Mouse (Mus musculus) stomach, postnatal 0 days (tissue): ENCODE results near the gene Cmah. TPM values are rescaled to one million over a fixed set of nuclear protein-coding genes. Genes with fewer than 3 reads are reported as not detected.

Source experiments
- ATAC-seq: fragments of 200-750 bp; cut with Nextera tagmentation; 2 replicates; pipeline ENCODE4 v1.8.0; 2017; ENCODE audit not compliant: low FRiP score, low TSS enrichment
- DNase-seq: peaks from one replicate; pipeline ENCODE4 v3.0.0-alpha.2; 2016; ENCODE audit warnings: low spot score
- H3K27ac ChIP-seq: fragments of 300-500 bp; sonication (generic); replicated peaks from 2 replicates; pipeline ENCODE4 v1.5.1; 2014; ENCODE audit warnings: mild to moderate bottlenecking, control low read depth
- H3K27me3 ChIP-seq: fragments of 300-500 bp; sonication (generic); 2 replicates; pipeline ENCODE4 v1.6.1; 2014; ENCODE audit warnings: low read length; ENCODE audit not compliant: control insufficient read depth, insufficient read depth
- H3K36me3 ChIP-seq: fragments of 300-500 bp; sonication (generic); 2 replicates; pipeline ENCODE4 v1.6.1; 2014; ENCODE audit warnings: low read length, mixed read lengths; ENCODE audit not compliant: control insufficient read depth, insufficient read depth
- H3K4me1 ChIP-seq: fragments of 300-500 bp; sonication (generic); replicated peaks from 2 replicates; pipeline ENCODE4 v1.6.1; 2014; ENCODE audit warnings: antibody characterized with exemption; ENCODE audit not compliant: control insufficient read depth, insufficient read depth
- H3K4me2 ChIP-seq: fragments of 300-500 bp; sonication (generic); replicated peaks from 2 replicates; pipeline ENCODE4 v1.6.1; 2014; ENCODE audit warnings: low read depth, mild to moderate bottlenecking, control low read depth, moderate library complexity
- H3K4me3 ChIP-seq: fragments of 300-500 bp; sonication (generic); 2 replicates; pipeline ENCODE4 v1.5.1; 2014; ENCODE audit warnings: low read depth, low read length, control low read depth
- H3K9ac ChIP-seq: fragments of 300-500 bp; sonication (generic); 2 replicates; pipeline ENCODE4 v1.6.1; 2014; ENCODE audit warnings: mild to moderate bottlenecking, low read length, control low read depth, mixed read lengths
- H3K9me3 ChIP-seq: fragments of 300-500 bp; sonication (generic); 2 replicates; pipeline ENCODE4 v1.6.1; 2016; ENCODE audit warnings: low read length; ENCODE audit not compliant: control insufficient read depth
- CTCF ChIP-seq: IDR thresholded peaks from 2 replicates; pipeline ENCODE4 v1.5.1; 2016; ENCODE audit warnings: antibody characterized with exemption, low read depth, mild to moderate bottlenecking, moderate library complexity
- EP300 ChIP-seq: optimal IDR thresholded peaks from 2 replicates; pipeline ENCODE3; 2016; ENCODE audit warnings: antibody characterized with exemption
- WGBS: fragments of 180-500 bp; shearing (Covaris S2); extraction: QIAGEN DNeasy Blood & Tissue Kit; methylation state at CpG from one replicate; pipeline ENCODE4 v1.1.7; 2014; 5-methylcytosine and 5-hydroxymethylcytosine counted together
- polyA plus RNA-seq: library from polyadenylated mRNA; unstranded; fragments of >200 nt; fragmentation: Nextera tagmentation; extraction: Ambion mirVana; gene quantifications from 2 replicates; pipeline ENCODE4 v1.2.1, GENCODE M21; 2015

The Cmah gene
- polyA plus RNA-seq, 1 experiment from 2014 or later, result 1.3 TPM

DNA sequence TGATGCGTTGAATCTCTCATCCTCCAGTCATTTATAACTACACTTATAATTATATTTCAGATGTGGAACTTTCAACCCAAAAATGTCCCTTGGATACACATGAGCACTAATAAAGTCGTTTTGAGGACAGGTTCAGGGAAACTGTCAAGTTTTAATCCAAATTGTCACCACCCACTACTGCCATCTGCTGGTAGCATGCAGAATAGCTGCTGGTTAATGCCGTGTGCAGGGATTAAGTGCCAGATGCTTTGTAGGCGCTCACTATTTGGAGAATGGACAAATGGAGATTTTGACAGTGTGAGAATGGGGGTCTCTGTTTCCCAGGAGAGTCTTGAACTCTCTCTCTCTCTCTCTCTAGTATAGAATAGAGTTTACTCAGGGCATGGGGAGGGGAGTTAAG, 30.0 kb upstream of the Cmah start:
- no peak overlapping the region for H3K27ac ChIP-seq
- H3K36me3 ChIP-seq, result no peaks in the 10 kb centered on the region
- peak; percentile 36 for DNase-seq
- H3K4me2 ChIP-seq, result no peak overlapping the region
- no peak for ATAC-seq
- TF ChIP-seq CTCF (peak; percentile 93), EP300 (no peak)
- no peaks in the 10 kb centered on the region for H3K9me3 ChIP-seq
- H3K4me1 ChIP-seq, result no peaks in the 10 kb centered on the region
- 11% methylated on average over 4 of the region's 4 CpGs for WGBS
- H3K9ac ChIP-seq, result no peak overlapping the region
- H3K4me3 ChIP-seq, result no peak overlapping the region
- H3K27me3 ChIP-seq, result no peaks in the 10 kb centered on the region

DNA sequence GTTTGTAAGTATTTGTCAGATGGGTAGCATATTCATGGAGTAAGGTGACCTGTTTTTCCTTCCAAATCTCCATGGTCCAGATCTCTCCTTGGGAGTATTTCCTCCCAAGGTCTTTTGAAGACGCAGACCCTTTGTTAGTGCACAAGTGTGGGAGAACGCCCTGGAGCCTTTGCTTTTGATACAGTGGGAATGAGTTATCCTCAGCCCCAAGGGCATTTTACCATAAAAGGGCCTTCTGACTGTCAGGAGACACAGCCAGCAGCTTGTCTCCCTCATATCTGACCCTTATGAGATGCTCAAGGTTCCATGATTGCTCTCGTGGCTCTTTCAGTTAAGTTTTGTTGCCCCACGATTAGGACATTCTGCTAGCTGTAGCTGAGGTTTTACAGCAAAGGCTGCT, 21.7 kb upstream of the Cmah start:
- H3K27ac ChIP-seq, result no peak overlapping the region
- no peak overlapping the region for H3K4me3 ChIP-seq
- H3K9ac ChIP-seq, result no peak overlapping the region
- no peak overlapping the region for H3K4me2 ChIP-seq
- no peak for DNase-seq
- H3K9me3 ChIP-seq, result no peaks in the 10 kb centered on the region
- TF ChIP-seq CTCF (no peak), EP300 (no peak)
- H3K36me3 ChIP-seq, result no peaks in the 10 kb centered on the region
- ATAC-seq, result no peak
- no peaks in the 10 kb centered on the region for H3K4me1 ChIP-seq
- H3K27me3 ChIP-seq, result no peaks in the 10 kb centered on the region
- WGBS, result 74% methylated on average over 4 of the region's 4 CpGs

DNA sequence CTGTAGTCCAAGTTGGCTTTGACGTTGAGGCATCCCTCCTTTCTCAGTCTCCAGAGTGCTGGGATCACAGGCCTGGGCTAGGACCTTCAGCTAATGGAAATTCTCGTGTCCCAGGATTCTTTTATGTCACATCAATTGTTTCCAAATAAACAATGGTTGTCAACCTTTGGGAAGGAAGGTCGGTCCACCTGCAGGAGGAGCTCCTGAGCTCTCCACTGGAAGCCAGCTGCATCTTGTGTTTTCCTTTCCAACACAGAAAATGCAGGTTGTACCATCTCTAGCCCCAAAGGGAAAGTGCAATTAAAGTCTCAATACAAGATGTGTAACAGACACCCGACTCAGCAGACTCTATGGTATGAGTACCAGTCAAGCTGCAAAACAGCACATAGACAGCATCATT, 21.0 kb upstream of the Cmah start:
- WGBS, result 46% methylated on average over 4 of the region's 4 CpGs
- no peaks in the 10 kb centered on the region for H3K36me3 ChIP-seq

DNA sequence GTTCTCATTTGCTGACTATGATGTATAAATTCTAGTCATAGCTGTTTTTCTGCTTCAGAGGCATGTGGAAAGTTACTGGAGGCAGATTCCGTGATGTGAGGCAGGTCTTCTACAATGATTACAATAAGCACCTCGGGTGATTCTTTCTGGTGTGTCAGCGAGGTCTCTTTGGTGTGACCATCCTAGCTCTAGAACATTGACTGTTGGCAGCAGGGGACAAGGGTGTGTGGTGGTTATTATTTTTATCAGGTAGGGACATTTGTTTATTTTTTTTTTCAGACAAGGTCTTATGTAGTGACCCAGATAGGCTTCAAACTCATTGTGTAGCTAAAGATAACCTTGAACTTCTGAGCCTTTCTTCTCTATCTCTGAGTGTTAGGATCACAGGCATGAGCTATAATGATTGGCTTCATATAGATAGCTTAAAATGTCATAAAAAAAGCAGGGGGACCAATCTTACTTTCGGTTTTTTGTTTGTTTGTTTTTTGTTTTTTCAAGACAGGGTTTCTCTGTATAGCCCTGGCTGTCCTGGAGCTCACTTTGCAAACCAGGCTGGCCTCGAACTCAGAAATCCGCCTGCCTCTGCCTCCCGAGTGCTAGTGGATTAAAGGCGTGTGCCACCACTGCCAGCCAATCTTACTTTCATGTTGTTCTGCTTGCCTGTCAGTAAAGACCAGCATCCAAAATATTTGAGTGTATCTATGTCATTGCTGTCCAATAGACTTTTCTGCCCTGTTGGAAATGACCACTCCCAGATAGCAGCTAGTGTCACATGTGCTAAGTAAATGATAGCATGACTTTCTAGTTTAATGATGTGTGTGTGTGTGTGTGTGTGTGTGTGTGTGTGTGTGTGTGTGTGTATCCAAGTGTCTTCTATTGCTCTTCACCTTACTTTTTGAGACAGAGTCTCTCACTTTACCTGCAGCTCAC, 15.9 kb upstream of the Cmah start:
- Histone ChIP-seq H3K9me3 (no peaks in the 10 kb centered on the region), H3K4me2 (no peak overlapping the region), H3K4me3 (no peak overlapping the region), H3K27ac (no peak overlapping the region), H3K9ac (no peak overlapping the region), H3K27me3 (no peaks in the 10 kb centered on the region), H3K4me1 (no peaks in the 10 kb centered on the region), H3K36me3 (no peaks in the 10 kb centered on the region)
- no peak for DNase-seq
- 85% methylated on average over 8 of the region's 8 CpGs for WGBS
- ATAC-seq, result no peak
- TF ChIP-seq EP300, result no peak
- no peak for TF ChIP-seq CTCF

More for the DNA sequence above, 21.0 kb upstream of the Cmah start:
- Histone ChIP-seq H3K9me3 (no peaks in the 10 kb centered on the region), H3K4me3 (no peak overlapping the region), H3K9ac (no peak overlapping the region), H3K4me2 (no peak overlapping the region), H3K27ac (no peak overlapping the region), H3K4me1 (no peaks in the 10 kb centered on the region), H3K27me3 (no peaks in the 10 kb centered on the region)
- DNase-seq (no peak), ATAC-seq (no peak)
- TF ChIP-seq EP300, result no peak
- TF ChIP-seq CTCF, result peak; percentile 42

DNA sequence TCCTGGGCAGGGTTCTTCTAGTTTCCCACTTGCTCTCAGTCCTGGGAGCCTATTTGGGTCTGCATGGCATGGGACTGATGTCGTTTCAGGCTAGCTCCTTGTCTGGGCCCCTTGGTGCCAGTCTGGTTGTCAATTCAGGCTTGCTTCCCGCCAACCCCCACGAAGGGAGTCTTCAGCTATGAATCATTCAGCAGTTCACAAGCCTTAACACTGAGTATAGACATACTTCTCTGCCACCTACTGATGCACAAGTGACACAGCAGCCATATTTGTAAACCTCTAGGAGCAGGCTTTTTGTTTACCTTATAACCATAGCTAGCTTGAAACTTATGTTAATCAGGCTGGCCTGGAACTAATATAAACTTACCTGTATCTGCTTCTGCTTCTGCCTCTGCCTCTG, 10.6 kb upstream of the Cmah start:
- Histone ChIP-seq H3K4me2 (no peak overlapping the region), H3K4me3 (no peak overlapping the region), H3K4me1 (no peaks in the 10 kb centered on the region), H3K9ac (no peak overlapping the region), H3K9me3 (no peaks in the 10 kb centered on the region), H3K27me3 (no peaks in the 10 kb centered on the region), H3K36me3 (no peaks in the 10 kb centered on the region), H3K27ac (no peak overlapping the region)
- 59% methylated on average over 3 of the region's 3 CpGs for WGBS
- no peak for DNase-seq
- no peak for ATAC-seq
- no peak for TF ChIP-seq EP300
- TF ChIP-seq CTCF, result peak; percentile 30

DNA sequence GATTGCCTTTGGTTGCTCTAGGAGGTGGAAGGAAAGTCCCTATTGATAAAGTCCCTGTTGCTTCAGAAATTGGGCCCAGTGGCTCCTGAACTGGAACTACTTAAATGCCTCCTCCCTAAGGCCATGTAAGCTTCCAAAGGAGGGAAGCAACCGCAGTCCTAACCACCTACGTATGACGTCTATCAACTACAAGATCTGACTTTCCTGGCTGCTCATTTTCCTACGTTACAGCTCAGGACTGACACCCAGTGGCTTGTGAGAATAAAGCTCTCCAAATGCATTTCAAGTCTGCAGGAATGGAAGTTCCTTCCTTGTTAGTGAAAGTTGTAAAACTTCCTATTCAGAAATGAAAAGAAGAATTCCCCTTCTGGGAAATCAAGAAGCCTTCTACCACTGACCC, 8.6 kb upstream of the Cmah start:
- TF ChIP-seq CTCF (peak; percentile 81), EP300 (no peak)
- ATAC-seq, result no peak
- peak; percentile 45 for DNase-seq
- Histone ChIP-seq H3K27me3 (no peaks in the 10 kb centered on the region), H3K36me3 (no peaks in the 10 kb centered on the region), H3K9me3 (no peaks in the 10 kb centered on the region), H3K4me1 (no peaks in the 10 kb centered on the region), H3K4me3 (no peak overlapping the region), H3K4me2 (no peak overlapping the region), H3K27ac (no peak overlapping the region), H3K9ac (no peak overlapping the region)
- 11% methylated on average over 4 of the region's 4 CpGs for WGBS
